Mouse (Mus musculus): ENCODE measurements around the gene Gss.
A peak's percentile ranks its signal among the peaks of the same experiment; 100 is the strongest.

Gene Gss

GRCm38 (mm10) chr2:155592137-155592853 is at the start of gene Gss:
Gene Gss, minus strand, starts transcription at chr2:155592810.
- DNase-seq (ENCODE audit: low spot score in 2 of 2), result peak; percentile 93

GRCm38 (mm10) chr2:155641540-155642472 is 49.2 kb upstream of the Gss start:
- DNase-seq (ENCODE audit: low spot score in 2 of 2), result no peak

- no peak for DNase-seq (ENCODE audit: low spot score in 2 of 2)
Observed at GRCm38 (mm10) chr2:155640656-155641055, 48.0 kb upstream of the Gss start.

- no peak for DNase-seq (ENCODE audit: low spot score in 2 of 2)
Observed at GRCm38 (mm10) chr2:155637411-155637810, 44.8 kb upstream of the Gss start.

- no peak for DNase-seq (ENCODE audit: low spot score in 2 of 2)
Observed at GRCm38 (mm10) chr2:155636881-155637280, 44.3 kb upstream of the Gss start.

GRCm38 (mm10) chr2:155635961-155636360 is 43.4 kb upstream of the Gss start:
- no peak for DNase-seq (ENCODE audit: low spot score in 2 of 2)

GRCm38 (mm10) chr2:155634562-155634961 is 42.0 kb upstream of the Gss start:
- no peak for DNase-seq (ENCODE audit: low spot score in 2 of 2)

- no peak for DNase-seq (ENCODE audit: low spot score in 2 of 2)
Observed at GRCm38 (mm10) chr2:155633731-155634130, 41.1 kb upstream of the Gss start.

GRCm38 (mm10) chr2:155633121-155633520 is 40.5 kb upstream of the Gss start:
- DNase-seq (ENCODE audit: low spot score in 2 of 2), result no peak

- DNase-seq (ENCODE audit: low spot score in 2 of 2), result no peak
Observed at GRCm38 (mm10) chr2:155632138-155632936, 39.7 kb upstream of the Gss start.

GRCm38 (mm10) chr2:155630590-155631416 is 38.2 kb upstream of the Gss start:
- no peak for DNase-seq (ENCODE audit: low spot score in 2 of 2)

- no peak for DNase-seq (ENCODE audit: low spot score in 2 of 2)
Observed at GRCm38 (mm10) chr2:155630153-155630552, 37.5 kb upstream of the Gss start.

GRCm38 (mm10) chr2:155629231-155629661 is 36.6 kb upstream of the Gss start:
- DNase-seq (ENCODE audit: low spot score in 2 of 2), result no peak

GRCm38 (mm10) chr2:155628519-155628918 is 35.9 kb upstream of the Gss start:
- DNase-seq (ENCODE audit: low spot score in 2 of 2), result no peak

GRCm38 (mm10) chr2:155628112-155628511 is 35.5 kb upstream of the Gss start:
- DNase-seq (ENCODE audit: low spot score in 2 of 2), result no peak

- peak; percentile 56 to 71 for DNase-seq (ENCODE audit: low spot score in 2 of 2)
Observed at GRCm38 (mm10) chr2:155627030-155627738, 34.6 kb upstream of the Gss start.

- no peak for DNase-seq (ENCODE audit: low spot score in 2 of 2)
Observed at GRCm38 (mm10) chr2:155626277-155626676, 33.7 kb upstream of the Gss start.

GRCm38 (mm10) chr2:155624730-155625129 is 32.1 kb upstream of the Gss start:
- peak; percentile 41 to 50 for DNase-seq (ENCODE audit: low spot score in 2 of 2)

- DNase-seq (ENCODE audit: low spot score in 2 of 2), result no peak
Observed at GRCm38 (mm10) chr2:155623996-155624395, 31.4 kb upstream of the Gss start.

- no peak for DNase-seq (ENCODE audit: low spot score in 2 of 2)
Observed at GRCm38 (mm10) chr2:155622606-155623005, 30.0 kb upstream of the Gss start.

Data from natural killer cell, adult 2 months (primary cell).